Mouse (Mus musculus): ENCODE measurements around the gene Rab30.

Gene Rab30

GRCm38 (mm10) chr7:92834391-92834790 is 93.0 kb downstream of the Rab30 start:
- in situ Hi-C loops (cut with MboI, MseI): no loop called here

GRCm38 (mm10) chr7:92836447-92836846 is 95.0 kb downstream of the Rab30 start:
- in situ Hi-C loops (cut with MboI, MseI): no loop called here

GRCm38 (mm10) chr7:92837226-92837625 is 95.8 kb downstream of the Rab30 start:
- in situ Hi-C loops (cut with MboI, MseI): no loop called here

- in situ Hi-C loops (cut with MboI, MseI): no loop called here
These were observed 96.5 kb downstream of the Rab30 start for GRCm38 (mm10) chr7:92837907-92838306.

GRCm38 (mm10) chr7:92842254-92842653 is 100.9 kb downstream of the Rab30 start:
- in situ Hi-C loops (cut with MboI, MseI): no loop called here

GRCm38 (mm10) chr7:92848246-92848645 is 106.8 kb downstream of the Rab30 start:
- in situ Hi-C loops (cut with MboI, MseI): no loop called here

GRCm38 (mm10) chr7:92866526-92866925 is 125.1 kb downstream of the Rab30 start:
- in situ Hi-C loops (cut with MboI, MseI): loop anchor here (10.0 kb wide), 1 partner anchor 762 kb away; no protein-coding TSS in a partner anchor

- in situ Hi-C loops (cut with MboI, MseI): loop anchor here (5.0 kb wide), 2 partner anchors 128 to 233 kb away; partner anchors contain the start of genes Ankrd42 and Rab30
These were observed 128.8 kb downstream of the Rab30 start for GRCm38 (mm10) chr7:92870161-92870560.

- in situ Hi-C loops (cut with MboI, MseI): loop anchor here (5.0 kb wide), 2 partner anchors 129 to 234 kb away; partner anchors contain the start of genes Ankrd42 and Rab30
These were observed 130.2 kb downstream of the Rab30 start for GRCm38 (mm10) chr7:92871596-92871995.

GRCm38 (mm10) chr7:92874116-92874675 is 132.8 kb downstream of the Rab30 start, which contains the start of the genes Ddias and Prcp:
TSS of gene Ddias (minus strand) at chr7:92874247.
TSS of gene Prcp (plus strand) at chr7:92874470.
- in situ Hi-C loops (cut with MboI, MseI): loop anchor here (5.0 kb wide), 2 partner anchors 132 to 237 kb away; partner anchors contain the start of genes Ankrd42 and Rab30

GRCm38 (mm10) chr7:92874761-92875408 is 133.5 kb downstream of the Rab30 start:
- in situ Hi-C loops (cut with MboI, MseI): loop anchor here (5.0 kb wide), 2 partner anchors 133 to 238 kb away; partner anchors contain the start of genes Ankrd42 and Rab30

GRCm38 (mm10) chr7:92876066-92876465 is 134.7 kb downstream of the Rab30 start:
- in situ Hi-C loops (cut with MboI, MseI): no loop called here

GRCm38 (mm10) chr7:92876538-92876937 is 135.1 kb downstream of the Rab30 start:
- in situ Hi-C loops (cut with MboI, MseI): no loop called here

- in situ Hi-C loops (cut with MboI, MseI): no loop called here
These were observed 137.3 kb downstream of the Rab30 start for GRCm38 (mm10) chr7:92878575-92879285.

- in situ Hi-C loops (cut with MboI, MseI): loop anchor here (10.0 kb wide), 1 partner anchor 329 kb away; no protein-coding TSS in a partner anchor
These were observed 142.7 kb downstream of the Rab30 start for GRCm38 (mm10) chr7:92883850-92884716.

GRCm38 (mm10) chr7:92884998-92885660 is 143.7 kb downstream of the Rab30 start:
- in situ Hi-C loops (cut with MboI, MseI): loop anchor here (10.0 kb wide), 1 partner anchor 330 kb away; no protein-coding TSS in a partner anchor

- in situ Hi-C loops (cut with MboI, MseI): loop anchor here (10.0 kb wide), 1 partner anchor 332 kb away; no protein-coding TSS in a partner anchor
These were observed 145.4 kb downstream of the Rab30 start for GRCm38 (mm10) chr7:92886801-92887200.

GRCm38 (mm10) chr7:92887230-92887629 is 145.8 kb downstream of the Rab30 start:
- in situ Hi-C loops (cut with MboI, MseI): loop anchor here (10.0 kb wide), 1 partner anchor 332 kb away; no protein-coding TSS in a partner anchor

- in situ Hi-C loops (cut with MboI, MseI): no loop called here
These were observed 148.8 kb downstream of the Rab30 start for GRCm38 (mm10) chr7:92890211-92890610.

- in situ Hi-C loops (cut with MboI, MseI): no loop called here
These were observed 149.3 kb downstream of the Rab30 start for GRCm38 (mm10) chr7:92890618-92891230.
